Mouse (Mus musculus) WW6 (cell line): ENCODE results near the gene Sh3bp4.

Source experiments
- DNase-seq: peaks from one replicate; pipeline ENCODE4 v3.0.0-alpha.2; 2013; ENCODE audit warnings: low read depth, low spot score

Gene Sh3bp4

GRCm38 (mm10) chr1:89071371-89072142 lies 1.3 kb downstream of the Sh3bp4 start:
- DNase-seq = no peak

- DNase-seq = no peak
These were observed 2.2 kb downstream of the Sh3bp4 start for GRCm38 (mm10) chr1:89072143-89072990.

GRCm38 (mm10) chr1:89073291-89073846 lies 3.2 kb downstream of the Sh3bp4 start:
- no peak for DNase-seq

- DNase-seq = no peak
These were observed 4.5 kb downstream of the Sh3bp4 start for GRCm38 (mm10) chr1:89074678-89075077.

GRCm38 (mm10) chr1:89075120-89075519 lies 4.9 kb downstream of the Sh3bp4 start:
- no peak for DNase-seq

GRCm38 (mm10) chr1:89076777-89077176 lies 6.6 kb downstream of the Sh3bp4 start:
- DNase-seq = no peak

- DNase-seq = no peak
These were observed 8.0 kb downstream of the Sh3bp4 start for GRCm38 (mm10) chr1:89078240-89078639.

- no peak for DNase-seq
These were observed 8.5 kb downstream of the Sh3bp4 start for GRCm38 (mm10) chr1:89078730-89079129.

- no peak for DNase-seq
These were observed 9.0 kb downstream of the Sh3bp4 start for GRCm38 (mm10) chr1:89079239-89079638.

GRCm38 (mm10) chr1:89080371-89080770 lies 10.2 kb downstream of the Sh3bp4 start:
- no peak for DNase-seq

GRCm38 (mm10) chr1:89080795-89081194 lies 10.6 kb downstream of the Sh3bp4 start:
- DNase-seq = no peak

GRCm38 (mm10) chr1:89081371-89081770 lies 11.2 kb downstream of the Sh3bp4 start:
- DNase-seq = no peak

- no peak for DNase-seq
These were observed 12.1 kb downstream of the Sh3bp4 start for GRCm38 (mm10) chr1:89082171-89082882.

- no peak for DNase-seq
These were observed 16.4 kb downstream of the Sh3bp4 start for GRCm38 (mm10) chr1:89086575-89087153.

- DNase-seq = no peak
These were observed 17.9 kb downstream of the Sh3bp4 start for GRCm38 (mm10) chr1:89088144-89088543.

GRCm38 (mm10) chr1:89088748-89089288 lies 18.6 kb downstream of the Sh3bp4 start:
- DNase-seq = no peak

- DNase-seq = no peak
These were observed 19.8 kb downstream of the Sh3bp4 start for GRCm38 (mm10) chr1:89089821-89090600.

- no peak for DNase-seq
These were observed 20.5 kb downstream of the Sh3bp4 start for GRCm38 (mm10) chr1:89090676-89091075.

- no peak for DNase-seq
These were observed 21.8 kb downstream of the Sh3bp4 start for GRCm38 (mm10) chr1:89092019-89092418.

- no peak for DNase-seq
These were observed 22.3 kb downstream of the Sh3bp4 start for GRCm38 (mm10) chr1:89092442-89092991.
